ENCODE assay signal across 26 mouse cellular contexts in genomic region chr7:49143966-49144365, GRCm38 (mm10).
DNase-seq lines count a peak whose midpoint lies in the region; ATAC-seq lines count a peak whose summit lies in the region.
"Had no signal": no experiment of that assay in that cellular context is flagged by ENCODE, and none has a peak within 500 bp of the region (broad histone marks: within the 10 kb centered on the region; RNA-seq: fewer than 3 reads in every experiment).

No protein-coding gene starts in this region.

- H3K27ac ChIP-seq in forebrain, embryonic 13.5 days: no peak overlapping the region
- H3K27ac ChIP-seq in forebrain, embryonic 12.5 days: no peak overlapping the region
- H3K27ac ChIP-seq in forebrain, embryonic 16.5 days (ENCODE audit: low read length): no peak overlapping the region
- H3K27ac ChIP-seq in forebrain, embryonic 10.5 days: no peak overlapping the region
- H3K27ac ChIP-seq in midbrain, embryonic 13.5 days: no peak overlapping the region
- no peak overlapping the region for H3K27ac ChIP-seq in midbrain, embryonic 16.5 days (ENCODE audit: low read length)
- H3K27ac ChIP-seq: embryonic facial prominence, embryonic 12.5 days; embryonic facial prominence, embryonic 15.5 days; gastrocnemius, adult 2 months; hindbrain, embryonic 14.5 days; hindbrain, postnatal 0 days had no signal

- DNase-seq in forebrain, embryonic 10.5 days (ENCODE audit: extremely low spot score, low spot score): no peak
- no peak for DNase-seq in Muller cell, postnatal 12 days (ENCODE audit: inconsistent ontology term)
- DNase-seq: adrenal gland, postnatal 10 days; adrenal gland, postnatal 36 days; cerebellum, adult 11 months; cerebellum, adult 2 months; cerebellum, adult 9-11 months; cerebellum, postnatal 25 days; gastrocnemius, adult 2 months; gastrocnemius, postnatal 14 days; heart, adult 11 months; heart, postnatal 14 days; heart, postnatal 4 days had no signal

- H3K9ac ChIP-seq in forebrain, embryonic 13.5 days: no peak overlapping the region
- H3K9ac ChIP-seq in forebrain, embryonic 12.5 days: no peak overlapping the region
- H3K9ac ChIP-seq in forebrain, embryonic 16.5 days (replicated peaks; ENCODE audit: low read depth, low read length): no peak overlapping the region
- H3K9ac ChIP-seq in midbrain, embryonic 13.5 days (replicated peaks): no peak overlapping the region
- no peak overlapping the region for H3K9ac ChIP-seq in midbrain, embryonic 16.5 days (ENCODE audit: low read depth, low read length)
- H3K9ac ChIP-seq: embryonic facial prominence, embryonic 12.5 days; embryonic facial prominence, embryonic 15.5 days; heart, embryonic 13.5 days; hindbrain, embryonic 14.5 days had no signal

- H3K4me1 ChIP-seq in forebrain, embryonic 13.5 days: peaks cover 22% of the 10 kb centered on the region
- peaks cover 16% of the 10 kb centered on the region for H3K4me1 ChIP-seq in forebrain, embryonic 12.5 days
- peaks cover 20% of the 10 kb centered on the region for H3K4me1 ChIP-seq in forebrain, embryonic 16.5 days (replicated peaks; ENCODE audit: control insufficient read depth, insufficient read depth, low read length)
- H3K4me1 ChIP-seq in forebrain, embryonic 10.5 days: peaks cover 15% of the 10 kb centered on the region
- peaks cover 21% of the 10 kb centered on the region for H3K4me1 ChIP-seq in midbrain, embryonic 13.5 days (replicated peaks)
- H3K4me1 ChIP-seq in midbrain, embryonic 16.5 days (ENCODE audit: control insufficient read depth, insufficient read depth, low read length): peaks cover 18% of the 10 kb centered on the region
- H3K4me1 ChIP-seq: embryonic facial prominence, embryonic 12.5 days had no signal

- H3K9me3 ChIP-seq in forebrain, embryonic 13.5 days (replicated peaks): 0 out of 2 replicates have a peak, but pooled peaks cover 4% of the 10 kb centered on the region
- H3K9me3 ChIP-seq in forebrain, embryonic 12.5 days: no peaks in the 10 kb centered on the region
- H3K9me3 ChIP-seq in forebrain, embryonic 16.5 days (ENCODE audit: control insufficient read depth, low read length): peaks cover 4% of the 10 kb centered on the region
- no peaks in the 10 kb centered on the region; the same call in 1 of the 2 replicates for H3K9me3 ChIP-seq in forebrain, embryonic 10.5 days
- H3K9me3 ChIP-seq in midbrain, embryonic 13.5 days: no peaks in the 10 kb centered on the region
- H3K9me3 ChIP-seq in midbrain, embryonic 16.5 days (replicated peaks; ENCODE audit: control insufficient read depth, low read length, poor library complexity, severe bottlenecking): no peaks in the 10 kb centered on the region
- H3K9me3 ChIP-seq: embryonic facial prominence, embryonic 15.5 days; heart, embryonic 13.5 days had no signal

- peak; percentile 28; the same call in 1 of the 2 replicates for ATAC-seq in forebrain, embryonic 13.5 days
- ATAC-seq in forebrain, embryonic 12.5 days (ENCODE audit: low FRiP score): no peak
- peak; percentile 30 for ATAC-seq in forebrain, embryonic 16.5 days
- ATAC-seq in midbrain, embryonic 13.5 days: 0 out of 2 replicates have a peak, but pooled peaks have one; percentile 9
- no peak for ATAC-seq in midbrain, embryonic 16.5 days
- ATAC-seq: hindbrain, postnatal 0 days; inflammation-experienced regulatory T-cells, adult 6 months; intestine, embryonic 16.5 days; Patski had no signal

- H3K4me2 ChIP-seq in forebrain, embryonic 13.5 days: no peak overlapping the region
- H3K4me2 ChIP-seq in forebrain, embryonic 12.5 days: no peak overlapping the region
- H3K4me2 ChIP-seq in forebrain, embryonic 16.5 days (ENCODE audit: low read length): no peak overlapping the region
- H3K4me2 ChIP-seq in midbrain, embryonic 13.5 days (replicated peaks): no peak overlapping the region
- no peak overlapping the region for H3K4me2 ChIP-seq in midbrain, embryonic 16.5 days (ENCODE audit: low read length)
- H3K4me2 ChIP-seq: embryonic facial prominence, embryonic 12.5 days; embryonic facial prominence, embryonic 15.5 days; heart, embryonic 13.5 days; hindbrain, embryonic 14.5 days had no signal

- peaks cover 9% of the 10 kb centered on the region; the same call in 1 of the 2 replicates for H3K27me3 ChIP-seq in forebrain, embryonic 13.5 days
- H3K27me3 ChIP-seq in forebrain, embryonic 12.5 days: peaks cover 21% of the 10 kb centered on the region
- no peaks in the 10 kb centered on the region for H3K27me3 ChIP-seq in forebrain, embryonic 16.5 days (replicated peaks; ENCODE audit: control insufficient read depth, insufficient read depth, low read length)
- peaks cover 22% of the 10 kb centered on the region for H3K27me3 ChIP-seq in forebrain, embryonic 10.5 days (ENCODE audit: poor library complexity, severe bottlenecking)
- no peaks in the 10 kb centered on the region for H3K27me3 ChIP-seq in midbrain, embryonic 13.5 days
- no peaks in the 10 kb centered on the region for H3K27me3 ChIP-seq in midbrain, embryonic 16.5 days (ENCODE audit: control insufficient read depth, insufficient read depth, low read depth, low read length)
- H3K27me3 ChIP-seq: embryonic facial prominence, embryonic 12.5 days; embryonic facial prominence, embryonic 15.5 days; Patski had no signal

- 79% methylated on average over 7 of the region's 7 CpGs for WGBS in forebrain, embryonic 13.5 days
- WGBS in forebrain, embryonic 12.5 days: 80% methylated on average over 7 of the region's 7 CpGs
- WGBS in forebrain, embryonic 16.5 days: 55% methylated on average over 7 of the region's 7 CpGs
- 85% methylated on average over 7 of the region's 7 CpGs for WGBS in forebrain, embryonic 10.5 days
- WGBS in midbrain, embryonic 13.5 days: 82% methylated on average over 7 of the region's 7 CpGs
- 76% methylated on average over 7 of the region's 7 CpGs for WGBS in midbrain, embryonic 16.5 days

- no peak overlapping the region for H3K4me3 ChIP-seq in forebrain, embryonic 13.5 days
- H3K4me3 ChIP-seq in forebrain, embryonic 12.5 days (replicated peaks): no peak overlapping the region
- H3K4me3 ChIP-seq in forebrain, embryonic 16.5 days (replicated peaks; ENCODE audit: low read length): no peak overlapping the region
- H3K4me3 ChIP-seq in forebrain, embryonic 10.5 days: no peak overlapping the region
- no peak overlapping the region for H3K4me3 ChIP-seq in midbrain, embryonic 13.5 days (replicated peaks)
- H3K4me3 ChIP-seq in midbrain, embryonic 16.5 days (ENCODE audit: low read depth, low read length): no peak overlapping the region
- H3K4me3 ChIP-seq: embryonic facial prominence, embryonic 12.5 days; embryonic facial prominence, embryonic 15.5 days; gastrocnemius, adult 2 months; heart, embryonic 13.5 days had no signal

- H3K36me3 ChIP-seq in forebrain, embryonic 13.5 days (ENCODE audit: poor library complexity, severe bottlenecking): no peaks in the 10 kb centered on the region
- no peaks in the 10 kb centered on the region for H3K36me3 ChIP-seq in forebrain, embryonic 12.5 days (replicated peaks)
- no peaks in the 10 kb centered on the region for H3K36me3 ChIP-seq in forebrain, embryonic 16.5 days (ENCODE audit: control insufficient read depth, insufficient read depth)
- H3K36me3 ChIP-seq in forebrain, embryonic 10.5 days (replicated peaks): no peaks in the 10 kb centered on the region
- H3K36me3 ChIP-seq in midbrain, embryonic 13.5 days: no peaks in the 10 kb centered on the region
- H3K36me3 ChIP-seq in midbrain, embryonic 16.5 days (ENCODE audit: control insufficient read depth, insufficient read depth, low read length): no peaks in the 10 kb centered on the region
- H3K36me3 ChIP-seq: embryonic facial prominence, embryonic 12.5 days; embryonic facial prominence, embryonic 15.5 days; heart, embryonic 13.5 days had no signal

Comparison
In these comparisons a context has a peak if more than half of its experiments do, and no peak if none do; other contexts are left out.
1. ATAC-seq: peak in forebrain, embryonic 13.5 days (single experiment), forebrain, embryonic 16.5 days (single experiment) and midbrain, embryonic 13.5 days (single experiment); none in forebrain, embryonic 12.5 days (single experiment) and midbrain, embryonic 16.5 days (single experiment).